Mouse (Mus musculus) neural tube, embryonic 13.5 days (tissue): ENCODE results near the gene Ralgapa2. TPM values are rescaled to one million over a fixed set of nuclear protein-coding genes. Genes with fewer than 3 reads are reported as not detected.

Experiments
- ATAC-seq: fragments of 200-750 bp; cut with Nextera tagmentation; 2 replicates; pipeline ENCODE4 v1.8.0; 2017; ENCODE audit warnings: low read depth, mild to moderate bottlenecking, moderate TSS enrichment, moderate library complexity
- H3K27ac ChIP-seq: fragments of 300-500 bp; sonication (generic); replicated peaks from 2 replicates; pipeline ENCODE4 v1.5.1; 2015; ENCODE audit warnings: moderate library complexity, mild to moderate bottlenecking, inconsistent platforms
- H3K27me3 ChIP-seq: fragments of 300-500 bp; sonication (generic); 2 replicates; pipeline ENCODE4 v1.6.1; 2015; ENCODE audit warnings: mild to moderate bottlenecking, inconsistent platforms
- H3K36me3 ChIP-seq: fragments of 300-500 bp; sonication (generic); 2 replicates; pipeline ENCODE4 v1.6.1; 2015; ENCODE audit warnings: mild to moderate bottlenecking, inconsistent platforms
- H3K4me1 ChIP-seq: fragments of 300-500 bp; sonication (generic); replicated peaks from 2 replicates; pipeline ENCODE4 v1.6.1; 2015; ENCODE audit warnings: inconsistent platforms
- H3K4me2 ChIP-seq: fragments of 300-500 bp; sonication (generic); 2 replicates; pipeline ENCODE4 v1.6.1; 2015; ENCODE audit warnings: inconsistent platforms, mild to moderate bottlenecking, moderate library complexity
- H3K4me3 ChIP-seq: fragments of 300-500 bp; sonication (generic); 2 replicates; pipeline ENCODE4 v1.5.1; 2015; ENCODE audit warnings: mild to moderate bottlenecking, inconsistent platforms
- H3K9ac ChIP-seq: fragments of 300-500 bp; sonication (generic); 2 replicates; pipeline ENCODE4 v1.6.1; 2015; ENCODE audit warnings: moderate library complexity, mild to moderate bottlenecking, inconsistent platforms
- H3K9me3 ChIP-seq: fragments of 300-500 bp; sonication (generic); 2 replicates; pipeline ENCODE4 v1.6.1; 2016; ENCODE audit warnings: inconsistent platforms
- WGBS: fragments of 180-500 bp; shearing (Covaris S2); methylation state at CpG from one replicate; pipeline ENCODE4 v1.1.7; 2015; 5-methylcytosine and 5-hydroxymethylcytosine counted together
- polyA plus RNA-seq: library from polyadenylated mRNA; unstranded; fragments of >200 nt; fragmentation: Nextera tagmentation; extraction: Ambion mirVana; gene quantifications from 2 replicates; pipeline ENCODE4 v1.2.1, GENCODE M21; 2015

Gene Ralgapa2
- polyA plus RNA-seq, 1 experiment from 2014 or later = 9.3 TPM

DNA sequence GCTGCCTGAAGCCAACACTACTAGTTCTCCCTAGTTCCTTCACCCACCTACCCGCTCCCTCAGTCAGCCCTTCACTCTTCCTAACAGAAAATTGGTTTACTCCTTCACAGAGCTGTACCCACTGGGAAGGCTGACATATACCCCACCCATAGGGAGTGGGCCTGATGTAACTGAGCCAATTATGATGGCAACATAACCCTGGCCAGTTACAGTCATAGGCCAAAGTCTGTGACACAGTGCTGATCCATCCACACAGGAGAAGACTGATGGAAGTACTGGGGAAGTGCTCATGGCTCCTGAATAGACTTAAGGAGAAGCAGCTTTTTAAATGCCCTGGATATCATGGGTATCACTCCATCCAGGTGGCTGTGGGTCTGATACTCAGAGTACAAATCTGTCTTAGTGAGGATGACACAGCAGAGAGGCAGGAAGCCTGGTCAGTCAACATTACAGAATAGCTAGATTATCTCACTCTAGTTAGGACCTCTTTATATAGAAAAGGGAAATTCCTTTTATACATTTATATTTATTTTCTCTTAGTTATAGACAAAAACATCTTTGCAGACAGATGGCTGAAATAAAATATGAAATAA is 18.7 kb downstream of the Ralgapa2 start:
- Histone ChIP-seq H3K9ac (no peak overlapping the region), H3K27me3 (no peaks in the 10 kb centered on the region), H3K27ac (no peak overlapping the region), H3K9me3 (no peaks in the 10 kb centered on the region), H3K36me3 (no peaks in the 10 kb centered on the region), H3K4me2 (no peak overlapping the region), H3K4me3 (no peak overlapping the region), H3K4me1 (no peaks in the 10 kb centered on the region)
- 88% methylated on average over 1 of the region's 1 CpGs for WGBS
- ATAC-seq = no peak

DNA sequence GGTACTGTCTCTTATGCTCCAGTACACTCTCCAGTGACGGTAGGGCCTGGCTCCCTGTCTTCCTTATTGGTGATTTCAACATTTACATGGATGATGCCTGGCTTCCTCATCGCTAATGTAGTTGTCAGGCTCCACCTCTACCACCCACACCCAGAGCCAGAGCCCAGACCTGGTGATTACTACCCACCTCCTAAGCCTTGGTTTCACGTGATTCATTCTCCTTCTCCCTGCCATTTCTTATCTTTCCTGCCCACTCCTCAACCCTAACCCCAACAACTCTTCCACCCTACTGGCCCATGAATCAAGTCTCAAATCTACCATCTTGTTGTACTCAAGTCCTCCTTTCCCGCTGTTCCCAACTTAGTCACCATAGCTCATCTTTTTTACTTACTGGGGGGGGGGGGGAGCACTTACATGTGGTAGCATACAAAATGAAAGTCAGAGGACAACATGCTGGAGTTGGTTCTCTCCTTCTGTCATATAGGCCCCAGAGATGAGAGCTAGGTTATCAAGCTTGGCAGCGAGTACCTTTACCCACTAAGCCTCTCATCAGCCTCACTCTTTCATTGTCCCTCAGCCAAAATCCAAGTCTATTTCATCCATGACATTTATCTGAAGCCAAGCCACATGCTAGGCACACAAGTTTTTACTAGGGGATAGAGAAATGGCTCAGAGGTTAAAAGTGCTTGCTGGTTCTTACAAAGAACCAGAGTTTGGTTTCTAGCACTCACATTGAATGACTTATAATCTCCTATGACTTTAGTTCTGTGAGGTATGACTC is 20.1 kb downstream of the Ralgapa2 start:
- H3K4me2 ChIP-seq = no peak overlapping the region
- no peak for ATAC-seq
- 95% methylated on average over 5 of the region's 5 CpGs for WGBS
- H3K27me3 ChIP-seq = no peaks in the 10 kb centered on the region
- no peak overlapping the region for H3K9ac ChIP-seq
- no peak overlapping the region for H3K27ac ChIP-seq
- no peak overlapping the region for H3K4me3 ChIP-seq
- H3K4me1 ChIP-seq = no peaks in the 10 kb centered on the region
- no peaks in the 10 kb centered on the region for H3K9me3 ChIP-seq
- H3K36me3 ChIP-seq = no peaks in the 10 kb centered on the region

DNA sequence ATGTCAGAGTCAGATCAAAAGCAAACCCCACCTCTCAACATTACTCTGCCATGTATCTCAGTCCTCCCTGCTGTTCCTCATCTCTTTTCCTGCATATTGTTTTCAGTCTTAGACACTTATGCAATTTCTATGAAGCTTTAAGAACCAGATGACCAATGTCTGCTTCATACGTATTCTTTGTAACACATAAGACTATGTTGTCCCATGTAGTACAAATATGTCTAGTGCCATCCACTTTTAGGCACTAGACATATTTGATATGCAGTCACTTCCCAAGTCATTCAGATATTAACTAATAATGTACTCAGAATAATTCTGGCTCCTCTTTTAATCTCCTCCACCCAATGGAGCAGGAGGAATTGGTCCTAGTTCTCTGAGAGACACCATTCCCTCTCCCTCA is 21.2 kb downstream of the Ralgapa2 start:
- 90% methylated on average over 1 of the region's 1 CpGs for WGBS
- no peak overlapping the region for H3K4me2 ChIP-seq
- H3K4me1 ChIP-seq = no peaks in the 10 kb centered on the region
- ATAC-seq = no peak
- H3K9ac ChIP-seq = no peak overlapping the region
- no peaks in the 10 kb centered on the region for H3K36me3 ChIP-seq
- H3K27ac ChIP-seq = no peak overlapping the region
- no peaks in the 10 kb centered on the region for H3K9me3 ChIP-seq
- H3K27me3 ChIP-seq = no peaks in the 10 kb centered on the region
- no peak overlapping the region for H3K4me3 ChIP-seq

DNA sequence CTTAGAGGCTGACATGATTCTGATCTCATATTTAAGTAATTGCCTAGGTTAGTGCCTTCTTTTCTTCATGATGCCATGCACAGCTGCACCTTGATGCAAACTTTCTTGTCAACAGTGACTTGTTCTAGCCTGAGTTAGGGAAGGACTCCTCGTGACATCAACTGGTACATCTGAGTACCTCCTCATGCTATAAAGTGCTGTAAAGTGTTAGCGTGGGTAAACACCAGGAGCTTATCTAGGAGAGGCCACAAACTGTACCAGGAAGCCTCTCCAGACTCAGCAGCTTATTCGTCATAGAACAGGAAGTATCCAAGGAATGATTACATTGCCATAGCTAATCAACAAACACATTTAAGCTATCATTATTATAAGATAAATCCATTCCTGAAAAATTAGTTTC is 23.9 kb downstream of the Ralgapa2 start:
- no peak overlapping the region for H3K4me3 ChIP-seq

DNA sequence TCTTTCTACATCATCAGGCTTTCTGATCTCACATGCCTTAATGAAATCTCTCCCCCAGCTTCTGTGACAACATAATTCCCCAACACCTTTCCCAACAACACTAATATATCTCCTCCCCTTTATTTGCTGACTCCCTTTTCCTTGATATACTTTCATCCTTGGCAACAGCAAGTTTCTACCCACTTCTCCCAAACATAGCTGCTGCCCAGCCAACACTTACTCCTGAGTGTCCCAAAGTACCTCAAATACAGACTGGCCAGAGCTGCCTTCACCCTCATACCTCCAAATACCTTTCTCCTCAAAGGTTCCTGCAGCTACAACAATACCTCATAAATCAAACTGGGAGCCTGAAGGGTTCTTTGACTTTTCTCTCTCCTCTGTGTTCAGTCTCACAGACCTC is 29.3 kb downstream of the Ralgapa2 start:
- Histone ChIP-seq H3K27me3 (no peaks in the 10 kb centered on the region), H3K27ac (no peak overlapping the region), H3K4me3 (no peak overlapping the region), H3K36me3 (peaks cover 14% of the 10 kb centered on the region; the same call in 1 of the 2 replicates), H3K4me2 (no peak overlapping the region), H3K9me3 (no peaks in the 10 kb centered on the region), H3K4me1 (no peaks in the 10 kb centered on the region), H3K9ac (no peak overlapping the region)
- ATAC-seq = no peak

More for the DNA sequence above, 23.9 kb downstream of the Ralgapa2 start:
- H3K4me2 ChIP-seq = no peak overlapping the region
- no peak for ATAC-seq
- no peaks in the 10 kb centered on the region for H3K9me3 ChIP-seq
- no peak overlapping the region for H3K9ac ChIP-seq
- peaks cover 11% of the 10 kb centered on the region; the same call in 1 of the 2 replicates for H3K36me3 ChIP-seq
- H3K27me3 ChIP-seq = no peaks in the 10 kb centered on the region
- H3K27ac ChIP-seq = no peak overlapping the region
- WGBS = 93% methylated on average over 3 of the region's 3 CpGs
- no peaks in the 10 kb centered on the region for H3K4me1 ChIP-seq

DNA sequence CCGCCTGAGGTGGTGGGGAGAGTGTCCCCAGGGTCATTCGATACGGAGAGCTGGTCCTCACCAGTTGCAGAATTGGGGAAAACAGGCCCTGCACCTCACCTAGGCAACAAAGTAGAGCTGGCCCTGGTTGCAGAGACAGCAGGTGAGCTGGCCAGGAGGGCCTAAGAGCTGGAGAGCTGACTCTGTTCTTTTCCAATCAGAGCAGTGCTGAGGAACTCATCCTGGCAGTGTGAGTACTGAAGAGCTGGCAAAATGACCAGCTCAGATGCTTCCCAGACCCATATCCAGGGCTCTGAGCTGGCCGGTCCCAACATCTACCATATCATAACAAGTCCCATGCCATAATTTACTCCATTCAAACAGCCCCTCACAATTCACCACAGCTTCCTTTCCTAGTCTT is 34.7 kb downstream of the Ralgapa2 start:
- H3K9me3 ChIP-seq = no peaks in the 10 kb centered on the region
- H3K4me1 ChIP-seq = no peaks in the 10 kb centered on the region
- WGBS = 93% methylated on average over 4 of the region's 4 CpGs
- H3K27ac ChIP-seq = no peak overlapping the region
- ATAC-seq = no peak
- no peak overlapping the region for H3K9ac ChIP-seq
- no peaks in the 10 kb centered on the region for H3K27me3 ChIP-seq
- no peak overlapping the region for H3K4me2 ChIP-seq
- no peak overlapping the region for H3K4me3 ChIP-seq
- H3K36me3 ChIP-seq = 0 out of 2 replicates have a peak, but pooled peaks cover 3% of the 10 kb centered on the region

DNA sequence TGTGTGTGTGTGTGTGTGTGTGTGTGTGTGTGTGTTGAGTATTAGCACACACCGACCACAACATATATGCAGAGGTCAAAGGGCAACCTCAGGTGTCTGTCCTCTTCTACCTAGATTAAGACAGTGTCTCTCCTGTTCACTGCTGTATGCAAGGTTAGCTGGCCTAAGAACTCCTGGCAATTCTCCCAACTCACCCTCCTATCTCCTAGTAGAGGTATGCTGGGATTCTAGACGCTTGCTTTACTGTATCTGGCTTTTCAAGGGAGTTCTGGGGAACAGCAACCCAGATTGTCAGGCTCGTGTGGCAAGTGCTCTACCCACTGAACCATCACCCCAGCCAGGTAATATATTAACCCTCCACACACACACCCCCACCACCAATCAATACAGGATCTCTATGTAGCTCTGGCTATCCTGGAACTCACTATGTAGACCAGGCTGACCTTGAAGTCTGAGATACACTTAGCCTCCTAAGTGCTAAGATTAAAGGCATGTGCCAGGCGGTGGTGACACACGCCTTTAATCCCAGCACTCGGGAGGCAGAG is 35.6 kb downstream of the Ralgapa2 start:
- no peak overlapping the region for H3K9ac ChIP-seq
- H3K4me1 ChIP-seq = 0 out of 2 replicates have a peak, but pooled peaks cover 3% of the 10 kb centered on the region
- no peak overlapping the region for H3K27ac ChIP-seq
- H3K9me3 ChIP-seq = no peaks in the 10 kb centered on the region
- no peaks in the 10 kb centered on the region for H3K27me3 ChIP-seq
- H3K4me3 ChIP-seq = no peak overlapping the region
- H3K36me3 ChIP-seq = 0 out of 2 replicates have a peak, but pooled peaks cover 3% of the 10 kb centered on the region
- H3K4me2 ChIP-seq = no peak overlapping the region
- WGBS = 93% methylated on average over 6 of the region's 6 CpGs
- no peak for ATAC-seq

DNA sequence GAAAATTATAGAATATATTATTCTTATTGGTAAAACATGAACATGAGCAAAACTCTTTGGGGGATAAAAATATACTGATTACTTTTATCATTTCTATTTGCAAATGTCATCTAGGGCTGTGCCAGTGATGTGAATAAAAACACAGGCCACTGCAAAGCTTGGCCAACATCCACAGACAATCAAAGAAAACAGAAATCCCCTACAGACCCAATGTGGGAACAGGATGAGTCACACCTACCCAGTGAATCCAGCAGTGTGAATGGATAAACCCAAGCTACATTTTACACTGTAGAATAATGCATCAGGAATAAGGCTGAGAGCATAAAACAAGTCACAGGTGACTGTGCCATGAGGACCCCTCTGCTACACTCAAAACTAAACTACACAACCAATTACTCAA is 36.1 kb downstream of the Ralgapa2 start:
- Histone ChIP-seq H3K9ac (no peak overlapping the region), H3K27ac (no peak overlapping the region), H3K4me1 (peaks cover 5% of the 10 kb centered on the region), H3K4me3 (no peak overlapping the region), H3K36me3 (no peaks in the 10 kb centered on the region), H3K9me3 (no peaks in the 10 kb centered on the region), H3K27me3 (no peaks in the 10 kb centered on the region), H3K4me2 (no peak overlapping the region)
- ATAC-seq = no peak

DNA sequence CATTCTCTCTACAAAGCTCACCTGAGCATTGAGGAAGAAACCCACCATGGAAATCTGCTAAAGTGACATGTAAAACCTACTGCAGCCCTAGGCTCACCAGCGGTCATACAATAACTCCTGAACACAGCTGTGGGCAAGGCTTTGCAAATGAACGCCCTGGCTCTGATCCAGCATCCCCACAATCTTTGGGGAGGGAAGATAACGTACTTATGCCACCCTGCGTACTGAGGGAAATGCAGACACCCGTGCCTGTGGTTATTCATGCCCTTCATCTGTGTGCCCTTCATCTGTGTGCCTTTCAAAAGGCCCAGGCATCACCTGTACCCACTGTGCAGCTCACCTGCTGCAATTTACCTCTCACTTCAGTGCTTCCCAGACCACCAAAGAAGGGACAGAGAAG is 41.2 kb downstream of the Ralgapa2 start:
- no peaks in the 10 kb centered on the region for H3K27me3 ChIP-seq
- 62% methylated on average over 5 of the region's 5 CpGs for WGBS
- no peak overlapping the region; the same call in 1 of the 2 replicates for H3K27ac ChIP-seq
- no peaks in the 10 kb centered on the region for H3K36me3 ChIP-seq
- H3K9me3 ChIP-seq = no peaks in the 10 kb centered on the region
- no peak overlapping the region for H3K4me3 ChIP-seq
- no peak for ATAC-seq
- H3K4me1 ChIP-seq = peaks cover 10% of the 10 kb centered on the region
- H3K4me2 ChIP-seq = no peak overlapping the region
- no peak overlapping the region for H3K9ac ChIP-seq

DNA sequence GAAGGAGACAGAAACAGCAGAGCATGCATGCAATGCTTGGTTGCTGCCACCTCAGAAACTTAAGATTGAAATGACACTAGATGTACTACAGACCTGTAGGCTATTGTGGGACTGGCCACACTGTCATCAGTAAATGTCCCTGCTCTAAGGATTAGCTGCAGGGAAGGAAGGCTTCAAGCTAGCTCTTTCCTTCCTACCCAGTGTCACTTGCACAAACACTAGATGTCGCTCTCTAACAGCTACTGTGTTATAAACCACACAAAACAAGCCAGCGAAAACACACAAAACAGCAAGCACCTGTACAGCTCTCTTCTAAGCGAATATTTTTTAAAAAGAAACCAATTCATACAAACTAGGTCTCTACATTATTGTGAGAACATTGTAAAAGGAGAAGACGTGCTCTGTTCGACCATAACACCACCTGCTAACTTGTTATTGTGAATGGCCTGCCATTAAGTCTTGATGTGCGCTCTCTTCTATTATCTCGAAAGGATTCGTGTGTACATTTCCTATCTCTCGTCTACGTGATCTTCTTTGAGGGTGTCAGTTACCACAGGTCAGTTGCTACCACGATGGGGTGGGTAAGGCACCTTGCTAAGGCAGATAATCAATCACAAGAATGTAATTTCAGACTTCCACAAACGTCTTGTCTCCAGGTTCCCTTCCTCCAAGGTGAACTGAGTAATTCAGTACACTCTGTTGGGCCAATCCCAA is 42.3 kb downstream of the Ralgapa2 start:
- Histone ChIP-seq H3K9ac (no peak overlapping the region), H3K27me3 (no peaks in the 10 kb centered on the region), H3K9me3 (no peaks in the 10 kb centered on the region), H3K27ac (no peak overlapping the region), H3K36me3 (no peaks in the 10 kb centered on the region), H3K4me3 (no peak overlapping the region), H3K4me1 (peaks cover 10% of the 10 kb centered on the region), H3K4me2 (no peak overlapping the region)
- WGBS = 58% methylated on average over 12 of the region's 12 CpGs
- peak; percentile 77 for ATAC-seq

DNA sequence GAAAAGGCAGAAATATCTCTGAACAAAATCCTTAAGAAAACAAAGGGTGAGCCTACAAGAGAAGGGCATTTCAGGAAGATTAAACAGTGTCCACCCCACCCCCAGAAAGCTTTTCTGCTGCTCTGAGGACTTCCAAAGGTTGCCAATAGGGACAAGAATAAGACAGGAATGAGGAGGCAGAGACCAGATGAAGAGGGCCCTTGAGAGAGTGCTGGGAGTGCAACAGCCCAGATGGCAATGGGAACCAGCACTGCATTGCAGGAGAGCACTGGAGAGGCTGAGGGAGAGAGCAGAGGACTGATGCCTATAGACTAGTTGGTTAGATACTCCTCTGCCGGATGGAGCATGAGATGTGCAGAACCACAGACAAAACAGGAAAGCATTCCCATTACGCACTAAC is 43.2 kb downstream of the Ralgapa2 start:
- WGBS = 92% methylated on average over 2 of the region's 2 CpGs
- ATAC-seq = no peak
- H3K27me3 ChIP-seq = no peaks in the 10 kb centered on the region

DNA sequence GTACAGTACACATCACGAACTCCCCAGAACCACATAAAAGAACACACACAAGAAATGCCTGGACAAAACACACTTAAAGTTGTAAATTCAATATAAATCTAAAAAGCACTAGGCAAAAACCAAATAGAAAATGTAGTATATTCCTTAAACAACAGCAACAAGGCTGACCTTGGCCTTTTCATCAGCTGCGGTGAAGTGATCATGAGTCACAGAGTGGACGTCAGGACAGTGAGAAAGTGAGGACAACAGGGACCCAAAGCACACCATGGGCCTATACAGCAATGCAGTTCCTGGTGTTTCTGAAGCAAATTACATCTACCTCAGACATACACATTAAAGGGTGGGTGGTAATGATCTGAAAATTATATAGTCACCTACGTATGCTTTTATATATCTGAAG is 44.1 kb downstream of the Ralgapa2 start:
- Histone ChIP-seq H3K4me3 (no peak overlapping the region), H3K9ac (no peak overlapping the region), H3K27me3 (no peaks in the 10 kb centered on the region), H3K4me2 (no peak overlapping the region), H3K36me3 (no peaks in the 10 kb centered on the region), H3K4me1 (peaks cover 10% of the 10 kb centered on the region), H3K27ac (no peak overlapping the region), H3K9me3 (no peaks in the 10 kb centered on the region)
- 87% methylated on average over 4 of the region's 4 CpGs for WGBS
- no peak for ATAC-seq

More for the DNA sequence above, 43.2 kb downstream of the Ralgapa2 start:
- Histone ChIP-seq H3K9ac (no peak overlapping the region), H3K9me3 (no peaks in the 10 kb centered on the region), H3K36me3 (no peaks in the 10 kb centered on the region), H3K4me1 (peaks cover 10% of the 10 kb centered on the region), H3K4me2 (no peak overlapping the region), H3K27ac (no peak overlapping the region), H3K4me3 (no peak overlapping the region)
